In genomic region chr19:5023621-5024479, GRCm38 (mm10) we compare ENCODE assay signal across 8 mouse cellular contexts. TPM values are rescaled to one million over a fixed set of nuclear protein-coding genes. Genes with fewer than 3 reads are reported as not detected.
DNase-seq lines count a peak whose midpoint lies in the region; ATAC-seq lines count a peak whose summit lies in the region.

Slc29a2 (plus strand) TSS chr19:5023860.

- no peaks in the 10 kb centered on the region for H3K27me3 ChIP-seq in hindbrain, embryonic 12.5 days

- peak within 1 kb of the TSS; percentile 91 for H3K27ac ChIP-seq in hindbrain, embryonic 12.5 days

- H3K36me3 ChIP-seq in hindbrain, embryonic 12.5 days, result peaks cover 16% of the 10 kb centered on the region

- no peaks in the 10 kb centered on the region for H3K4me1 ChIP-seq in hindbrain, embryonic 12.5 days

- peak within 1 kb of the TSS; percentile 66 for H3K4me3 ChIP-seq in hindbrain, embryonic 12.5 days

- peak; percentile 95 for ATAC-seq in hindbrain, embryonic 12.5 days (ENCODE audit: low FRiP score)

- WGBS in hindbrain, embryonic 12.5 days, result under 1% methylated on average over 62 of the region's 62 CpGs

- peak within 1 kb of the TSS; percentile 73 for H3K9ac ChIP-seq in hindbrain, embryonic 12.5 days

- peak; percentile 95 for DNase-seq in Muller cell, postnatal 12 days (ENCODE audit: inconsistent ontology term)
- DNase-seq in cerebellum, adult 9-11 months, result peak; percentile 94
- DNase-seq in frontal cortex, postnatal 10 days (ENCODE audit: low spot score in 2 of 2), result peak; percentile 78 to 88
- DNase-seq in layer of hippocampus, postnatal 25 days (ENCODE audit: extremely low spot score in 1 of 2, low spot score in 1 of 2), result peak; percentile 76 to 77
- peak; percentile 91 for DNase-seq in lung, postnatal 14 days
- DNase-seq in ovary, postnatal 36 days (ENCODE audit: low spot score), result peak; percentile 96
- peak; percentile 88 for DNase-seq in thymus, postnatal 14 days

- no peaks in the 10 kb centered on the region for H3K9me3 ChIP-seq in hindbrain, embryonic 12.5 days (replicated peaks)

- H3K4me2 ChIP-seq in hindbrain, embryonic 12.5 days (replicated peaks), result peak within 1 kb of the TSS; percentile 85

RNA-seq across cellular contexts. Expression of gene Slc29a2, which starts in this region (rescaled TPM):
- 5.3 and 7.2 TPM in 2 replicates for polyA plus RNA-seq in hindbrain, embryonic 12.5 days (2016; fragmentation: Nextera tagmentation; extraction: Ambion mirVana)
- 10 to 100 TPM; 14.2 to 17.6 TPM for total RNA-seq in layer of hippocampus, postnatal 25 days (2021)

Comparison
In these comparisons a context has a peak if more than half of its experiments do, and no peak if none do; other contexts are left out.
1. Peak in every context shown above with its lines: DNase-seq, ATAC-seq, H3K4me3 ChIP-seq and H3K27ac ChIP-seq.